Mouse (Mus musculus): ENCODE data around the gene Klhl10.

Klhl10 gene

GRCm38 (mm10) chr11:100408835-100409462, 32.8 kb upstream of the Klhl10 start:
- no peak for DNase-seq

GRCm38 (mm10) chr11:100409686-100410085, 32.0 kb upstream of the Klhl10 start:
- DNase-seq: peak in 1 of 2 experiments; percentile 46

DNA sequence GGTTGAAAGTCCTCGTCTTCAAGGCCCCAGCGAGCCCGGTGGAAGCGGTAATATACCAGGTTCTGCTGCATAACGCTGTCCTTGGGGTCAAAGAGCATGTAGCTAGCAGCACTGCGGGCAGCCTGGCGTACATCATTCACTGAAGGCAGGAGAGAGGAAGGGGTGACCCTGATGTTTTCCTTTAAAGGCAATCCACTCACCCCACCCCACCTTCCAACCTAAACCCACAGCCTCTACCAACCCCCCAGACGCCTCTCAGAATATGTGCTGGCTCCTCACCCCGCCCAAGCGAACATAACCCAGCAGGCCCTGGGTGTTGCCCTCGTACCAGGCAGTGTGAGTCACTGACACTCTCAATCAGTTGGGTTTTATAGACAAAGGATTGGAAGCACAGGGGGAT, 30.0 kb upstream of the Klhl10 start:
- DNase-seq: no peak

- DNase-seq: no peak
These were observed 28.2 kb upstream of the Klhl10 start for GRCm38 (mm10) chr11:100413541-100413940.

- peak; percentile 89 to 91 for DNase-seq
These were observed 27.4 kb upstream of the Klhl10 start, which contains the start of gene P3h4 for GRCm38 (mm10) chr11:100414021-100414913. Gene P3h4, minus strand, starts transcription at chr11:100414836.

GRCm38 (mm10) chr11:100414914-100415822, 26.5 kb upstream of the Klhl10 start, which contains the start of gene Fkbp10:
Gene Fkbp10, plus strand, starts transcription at chr11:100415697.
- no peak for DNase-seq

- no peak for DNase-seq
These were observed 20.2 kb upstream of the Klhl10 start for GRCm38 (mm10) chr11:100421537-100421936.

- no peak for DNase-seq
These were observed 17.9 kb upstream of the Klhl10 start for GRCm38 (mm10) chr11:100423836-100424235.

DNA sequence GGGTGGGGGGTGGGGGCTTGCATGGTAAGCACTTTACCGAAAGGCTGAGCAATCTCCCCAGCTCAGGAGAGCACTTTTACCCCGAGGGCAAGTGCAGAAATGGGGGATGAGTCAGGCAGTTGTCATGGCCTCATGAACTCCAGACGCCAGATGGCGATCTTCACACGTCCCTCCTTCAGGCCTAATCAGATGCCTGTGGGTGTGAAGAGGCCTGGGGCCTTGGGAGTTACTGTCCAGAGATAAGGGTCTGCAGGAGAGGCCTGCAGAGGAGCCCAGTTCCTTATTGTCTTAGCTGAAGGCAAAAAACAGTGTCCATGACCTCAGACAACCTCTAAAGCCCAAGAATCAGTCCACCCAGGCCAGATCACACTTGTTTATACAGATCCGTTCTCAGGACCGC, 15.9 kb upstream of the Klhl10 start:
- DNase-seq: peak; percentile 85 to 88

DNA sequence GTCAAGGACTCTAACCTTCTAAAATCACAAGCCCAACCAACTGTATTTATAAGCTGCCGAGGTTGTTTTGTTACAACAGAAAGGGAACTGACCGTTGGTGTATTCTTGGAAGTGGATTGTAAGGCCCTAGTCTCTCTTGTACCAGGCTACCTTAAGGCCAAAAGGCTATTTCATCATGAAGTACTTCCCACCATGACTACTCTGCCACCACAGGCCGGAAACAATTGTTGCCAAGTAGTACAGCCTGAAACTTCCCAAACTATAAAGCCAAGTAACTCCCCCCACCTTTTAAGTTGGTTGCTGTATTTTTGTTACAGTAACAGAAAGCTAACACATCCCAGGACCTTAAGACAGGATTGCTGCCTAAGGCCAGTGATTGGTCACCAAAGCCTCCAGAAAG, 14.9 kb upstream of the Klhl10 start:
- no peak for DNase-seq

- DNase-seq: peak; percentile 67 to 72
These were observed 13.0 kb upstream of the Klhl10 start for GRCm38 (mm10) chr11:100428612-100429199.

DNA sequence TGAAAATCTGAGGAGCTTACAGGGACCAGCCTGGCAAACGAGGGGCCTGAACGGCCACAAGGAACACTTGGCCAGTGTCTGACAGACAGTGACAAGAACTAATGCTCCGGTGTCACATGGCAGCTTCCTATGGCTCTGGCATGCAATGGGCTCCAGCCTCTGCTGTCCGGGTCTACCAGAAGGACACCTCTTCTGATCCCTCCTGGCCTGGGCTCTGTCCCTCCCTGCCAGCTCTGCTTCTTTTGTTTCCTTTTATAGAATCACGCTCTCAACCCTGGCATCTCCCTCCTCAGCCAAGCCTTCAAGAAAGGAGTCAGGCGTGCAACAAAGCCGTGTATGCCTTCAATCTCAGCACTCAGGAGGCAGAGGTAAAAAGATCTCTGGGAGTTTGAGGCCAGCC, 11.7 kb upstream of the Klhl10 start:
- peak in 1 of 2 experiments; percentile 42 for DNase-seq

GRCm38 (mm10) chr11:100432002-100432401, 9.7 kb upstream of the Klhl10 start:
- DNase-seq: no peak

DNA sequence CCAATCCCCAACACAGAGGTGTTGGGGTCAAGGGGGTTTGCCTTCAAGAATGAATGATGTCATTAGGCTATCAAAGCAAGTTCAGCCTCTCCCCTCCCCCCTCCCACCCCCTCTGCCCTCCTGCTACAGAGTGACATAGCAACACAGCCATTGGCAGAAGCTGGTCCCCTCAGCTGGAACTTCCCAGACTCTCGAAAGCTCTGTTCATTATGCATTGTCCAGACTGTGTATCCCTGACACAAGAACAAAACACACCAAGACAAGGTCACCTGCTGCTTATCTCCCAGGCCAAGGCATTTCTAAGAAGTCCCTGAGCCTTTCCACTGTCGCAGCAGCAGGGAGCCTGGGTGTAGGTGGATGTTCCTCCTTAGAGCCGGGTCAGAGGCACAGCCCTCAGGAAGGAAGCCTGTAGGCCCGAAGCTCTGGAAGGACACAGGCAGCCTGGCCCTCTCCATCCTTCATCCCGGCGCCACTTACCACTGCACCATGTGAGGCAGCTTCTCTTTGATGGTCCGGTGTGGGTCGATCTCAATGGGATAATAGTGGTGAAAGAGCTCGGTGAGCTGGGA, 6.0 kb upstream of the Klhl10 start:
- no peak for DNase-seq

DNA sequence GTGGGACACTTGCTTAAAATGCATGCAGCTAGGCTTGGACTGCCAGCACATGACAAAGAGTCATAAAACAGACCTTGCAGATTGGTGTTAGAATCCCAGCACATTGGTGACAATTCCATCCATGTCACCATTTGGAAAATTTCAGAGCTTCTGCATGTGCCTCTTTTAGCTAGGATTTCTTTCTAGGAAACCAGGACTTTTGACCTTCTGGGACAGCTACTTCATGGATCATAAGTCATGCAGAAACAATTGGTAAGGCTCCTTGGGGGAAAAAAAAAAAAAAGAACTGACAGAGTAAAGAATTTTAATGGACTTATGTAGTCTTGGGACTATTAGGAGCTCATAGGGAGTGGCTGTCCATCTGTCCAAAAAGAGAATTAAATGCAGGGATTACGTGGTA, 3.8 kb upstream of the Klhl10 start:
- DNase-seq: no peak

- peak; percentile 88 to 90 for DNase-seq
These were observed 810 bp upstream of the Klhl10 start for GRCm38 (mm10) chr11:100440691-100441522.

GRCm38 (mm10) chr11:100442625-100443024, 908 bp downstream of the Klhl10 start:
- peak; percentile 38 to 50 for DNase-seq

GRCm38 (mm10) chr11:100457247-100457646, 15.5 kb downstream of the Klhl10 start:
- no peak for DNase-seq

- no peak for DNase-seq
These were observed 16.0 kb downstream of the Klhl10 start for GRCm38 (mm10) chr11:100457711-100458110.

DNA sequence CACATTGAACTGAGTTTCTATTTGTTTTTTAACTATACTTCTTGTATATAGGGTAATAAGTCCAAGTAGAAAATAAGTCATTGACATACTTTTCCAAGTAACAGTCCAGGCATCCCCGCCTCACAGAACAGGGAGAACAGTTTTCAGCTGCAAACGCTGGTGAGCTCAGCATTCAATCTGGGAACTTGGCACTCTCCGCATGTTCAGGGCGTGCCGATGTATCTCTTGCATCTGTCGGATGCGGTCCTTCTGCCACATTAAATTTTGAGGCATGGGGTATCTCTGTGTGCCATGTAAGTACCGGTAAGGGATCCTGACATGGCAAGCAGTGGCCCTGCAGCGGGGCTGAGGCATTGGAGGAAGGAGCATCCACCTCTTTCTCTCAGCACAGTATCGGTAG, 21.0 kb downstream of the Klhl10 start:
- peak; percentile 19 to 29 for DNase-seq

GRCm38 (mm10) chr11:100465229-100465792, 23.6 kb downstream of the Klhl10 start:
- no peak for DNase-seq

Measured in cerebellum, postnatal 14 days (tissue).